In genomic region chr16:70643630-70644264, GRCm38 (mm10) we compare ENCODE assay signal across 12 mouse cellular contexts.
DNase-seq lines count a peak whose midpoint lies in the region; ATAC-seq lines count a peak whose summit lies in the region.
"Had no signal": no experiment of that assay in that cellular context is flagged by ENCODE, and none has a peak within 500 bp of the region (broad histone marks: within the 10 kb centered on the region; RNA-seq: fewer than 3 reads in every experiment).

No protein-coding gene starts in this region.

- H3K4me1 ChIP-seq in hindbrain, embryonic 14.5 days (replicated peaks; ENCODE audit: control insufficient read depth, insufficient read depth, low read length) = no peaks in the 10 kb centered on the region
- H3K4me1 ChIP-seq in hindbrain, embryonic 13.5 days (replicated peaks) = no peaks in the 10 kb centered on the region; the same call in 1 of the 2 replicates

- intact Hi-C loops in left cerebral cortex, postnatal 14 days (cut with DNase I) = no loop called here
- intact Hi-C loops in heart, postnatal 14 days (cut with DNase I) = no loop called here

- 76% methylated on average over 9 of the region's 9 CpGs for WGBS in hindbrain, embryonic 14.5 days
- WGBS in hindbrain, embryonic 13.5 days = 72% methylated on average over 9 of the region's 9 CpGs

- peak overlapping the region; percentile 51; the same call in 1 of the 2 replicates for H3K27ac ChIP-seq in hindbrain, embryonic 14.5 days
- H3K27ac ChIP-seq in hindbrain, embryonic 13.5 days = no peak overlapping the region
- H3K27ac ChIP-seq: liver, embryonic 14.5 days had no signal

- H3K4me3 ChIP-seq in hindbrain, embryonic 14.5 days (replicated peaks; ENCODE audit: low read length) = no peak overlapping the region
- no peak overlapping the region for H3K4me3 ChIP-seq in hindbrain, embryonic 13.5 days

- no peaks in the 10 kb centered on the region for H3K36me3 ChIP-seq in hindbrain, embryonic 14.5 days (replicated peaks; ENCODE audit: control insufficient read depth, insufficient read depth)
- H3K36me3 ChIP-seq in hindbrain, embryonic 13.5 days = no peaks in the 10 kb centered on the region

- H3K9me3 ChIP-seq in hindbrain, embryonic 14.5 days (ENCODE audit: control insufficient read depth, low read length) = no peaks in the 10 kb centered on the region
- no peaks in the 10 kb centered on the region for H3K9me3 ChIP-seq in hindbrain, embryonic 13.5 days

- DNase-seq in hindbrain, embryonic 14.5 days (ENCODE audit: low spot score) = no peak
- DNase-seq in lung, postnatal 10 days = peak; percentile 5
- DNase-seq in lung, postnatal 25 days (ENCODE audit: low spot score) = no peak
- DNase-seq in left cerebral cortex, postnatal 14 days (ENCODE audit: low spot score in 2 of 2) = peak; percentile 23 to 70
- peak; percentile 15 for DNase-seq in right cerebral cortex, postnatal 14 days
- no peak for DNase-seq in heart, postnatal 14 days
- DNase-seq: adrenal gland, postnatal 14 days; heart, adult 11 months; thymus, postnatal 14 days had no signal

- H3K4me2 ChIP-seq in hindbrain, embryonic 14.5 days (replicated peaks) = no peak overlapping the region
- no peak overlapping the region for H3K4me2 ChIP-seq in hindbrain, embryonic 13.5 days

- no peaks in the 10 kb centered on the region for H3K27me3 ChIP-seq in hindbrain, embryonic 14.5 days (ENCODE audit: control insufficient read depth, insufficient read depth, low read length)
- H3K27me3 ChIP-seq in hindbrain, embryonic 13.5 days = no peaks in the 10 kb centered on the region

- no peak for ATAC-seq in hindbrain, embryonic 14.5 days (ENCODE audit: low FRiP score)
- no peak for ATAC-seq in hindbrain, embryonic 13.5 days (ENCODE audit: low FRiP score)
- ATAC-seq: CD4-positive, CD25-positive, alpha-beta regulatory T cell, adult 4 months had no signal

- H3K9ac ChIP-seq in hindbrain, embryonic 14.5 days = no peak overlapping the region
- H3K9ac ChIP-seq in hindbrain, embryonic 13.5 days = no peak overlapping the region
- H3K9ac ChIP-seq: liver, embryonic 14.5 days had no signal

Comparison
In these comparisons a context has a peak if more than half of its experiments do, and no peak if none do; other contexts are left out.
1. DNase-seq: peak in lung, postnatal 10 days (single experiment), left cerebral cortex, postnatal 14 days (2 of 2) and right cerebral cortex, postnatal 14 days (single experiment); none in hindbrain, embryonic 14.5 days (single experiment), lung, postnatal 25 days (single experiment) and heart, postnatal 14 days (0 of 2).